Mouse (Mus musculus) thymus, adult 2 months (tissue): ENCODE measurements around the gene Adamts3.

Experiments
- CTCF ChIP-seq: fragments of 200-500 bp; IDR thresholded peaks from 2 replicates; pipeline ENCODE4 v1.5.1; 2012; ENCODE audit warnings: mild to moderate bottlenecking, control low read depth, low read length, moderate library complexity, borderline replicate concordance; ENCODE audit not compliant: control insufficient read depth, poor library complexity, insufficient read depth; ENCODE audit errors: extremely low read depth
- POLR2A ChIP-seq: fragments of 200-500 bp; IDR thresholded peaks from 2 replicates; pipeline ENCODE4 v1.6.1; 2012; ENCODE audit warnings: mild to moderate bottlenecking, low read length, control low read depth, moderate library complexity; ENCODE audit not compliant: control insufficient read depth, poor library complexity, insufficient read depth; ENCODE audit errors: extremely low read depth

GRCm38 (mm10) chr5:89843478-89843877 is 39.7 kb downstream of the Adamts3 start:
- no peak for TF ChIP-seq CTCF
- no peak for TF ChIP-seq POLR2A
